Mouse (Mus musculus): ENCODE data around the gene H1foo.

The H1foo gene

DNA sequence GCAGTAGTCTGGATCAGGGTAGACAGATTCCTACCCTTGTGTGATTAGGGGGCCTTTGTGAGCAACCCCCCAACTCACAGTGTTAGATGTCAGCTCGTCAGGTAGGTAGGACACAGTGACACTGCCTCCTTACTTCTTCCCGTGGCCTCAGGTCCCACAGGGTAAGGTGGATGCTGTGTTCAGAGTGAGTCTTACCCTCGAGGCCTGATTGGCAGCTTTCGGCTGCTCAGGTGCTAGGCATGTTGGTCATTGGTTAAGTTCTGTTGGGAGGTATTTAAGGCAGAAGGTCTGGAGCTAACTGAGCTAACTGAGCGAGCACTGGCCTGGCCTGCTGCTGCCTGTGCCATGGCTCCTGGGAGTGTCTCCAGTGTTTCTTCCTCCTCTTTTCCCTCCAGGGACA is at the start of gene H1foo:
Gene H1foo (plus strand): TSS at position 301 of the 400 bp plus-strand sequence.
- in situ Hi-C loops (cut with MboI, MseI) = no loop called here

DNA sequence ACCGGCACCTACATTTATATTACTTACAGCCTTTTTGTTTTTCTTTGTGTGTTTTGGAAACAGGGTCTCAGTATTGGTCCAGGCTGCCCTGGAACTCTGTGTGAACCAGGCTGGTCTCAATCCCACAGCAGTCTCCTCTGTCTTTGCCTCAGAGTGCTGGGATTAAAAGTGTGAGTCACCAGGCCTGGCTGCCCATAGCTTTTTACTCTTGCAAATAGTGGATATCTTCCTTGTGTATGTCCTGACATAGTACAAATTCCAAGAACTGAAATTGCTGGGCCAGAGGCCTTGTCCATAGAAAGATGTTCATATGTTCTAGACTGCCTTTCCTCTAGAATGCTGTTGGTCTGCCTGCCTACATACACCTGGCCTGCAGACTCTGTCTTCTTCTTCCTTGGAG is 48.4 kb upstream of the H1foo start:
- in situ Hi-C loops (cut with MboI, MseI) = loop anchor here (10.0 to 25.0 kb wide), 4 partner anchors 238 to 1291 kb away; partner anchors contain the start of genes Gm5580 (in 1 of the 2) and Olfr214 (in 1 of the 2)

DNA sequence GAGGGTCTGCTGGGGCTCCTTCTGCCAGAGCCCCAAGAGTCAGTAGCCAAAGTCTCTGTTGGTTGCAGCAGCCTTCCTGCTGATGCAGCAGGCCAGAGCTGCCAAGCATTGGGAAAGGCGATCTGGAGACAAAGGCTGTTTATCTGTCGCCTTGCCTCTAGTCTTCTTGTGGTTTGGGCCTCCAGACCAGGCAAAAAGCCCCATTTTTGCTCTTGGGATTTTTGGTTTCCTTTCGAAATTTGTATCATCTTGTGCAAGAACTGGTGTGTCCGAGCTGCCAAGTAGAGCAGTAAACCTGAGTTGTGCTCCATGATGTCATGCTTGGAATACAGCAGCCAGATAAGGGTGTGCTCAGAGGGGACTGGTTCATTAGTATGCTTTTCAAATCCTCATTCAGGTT is 47.6 kb upstream of the H1foo start:
- in situ Hi-C loops (cut with MboI, MseI) = loop anchor here (10.0 to 25.0 kb wide), 4 partner anchors 238 to 1290 kb away; partner anchors contain the start of genes Gm5580 (in 1 of the 2) and Olfr214 (in 1 of the 2)

DNA sequence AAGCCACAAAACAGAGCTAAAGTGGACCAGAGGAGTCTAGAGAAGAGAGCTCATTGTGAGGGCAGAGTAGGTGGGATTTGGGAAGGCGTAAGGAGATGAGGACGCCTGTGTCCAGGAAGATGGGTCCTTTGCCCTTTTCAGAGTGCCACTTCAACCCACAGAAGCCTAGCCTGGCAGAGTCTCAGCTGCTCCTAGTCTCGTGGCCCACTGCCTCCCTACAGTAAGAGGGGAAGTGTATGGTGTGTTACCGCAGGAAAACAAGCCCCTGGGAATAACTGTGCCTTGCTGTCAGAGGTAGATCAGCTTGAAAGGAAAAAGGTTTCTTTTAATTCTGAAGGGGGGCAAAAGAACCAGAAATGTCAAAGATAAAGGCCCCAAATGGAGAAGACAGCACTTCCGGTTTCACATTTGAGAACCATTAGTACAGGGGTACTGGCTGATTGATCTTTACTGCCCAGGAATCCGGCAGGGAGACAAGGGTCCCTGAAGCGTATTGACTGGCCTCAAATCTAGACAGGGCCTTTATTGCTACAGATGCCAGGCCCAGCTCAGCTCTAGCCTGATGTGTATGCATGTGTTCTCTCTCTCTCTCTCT is 46.7 kb upstream of the H1foo start:
- in situ Hi-C loops (cut with MboI, MseI) = loop anchor here (10.0 to 25.0 kb wide), 4 partner anchors 237 to 1289 kb away; partner anchors contain the start of genes Gm5580 (in 1 of the 2) and Olfr214 (in 1 of the 2)

DNA sequence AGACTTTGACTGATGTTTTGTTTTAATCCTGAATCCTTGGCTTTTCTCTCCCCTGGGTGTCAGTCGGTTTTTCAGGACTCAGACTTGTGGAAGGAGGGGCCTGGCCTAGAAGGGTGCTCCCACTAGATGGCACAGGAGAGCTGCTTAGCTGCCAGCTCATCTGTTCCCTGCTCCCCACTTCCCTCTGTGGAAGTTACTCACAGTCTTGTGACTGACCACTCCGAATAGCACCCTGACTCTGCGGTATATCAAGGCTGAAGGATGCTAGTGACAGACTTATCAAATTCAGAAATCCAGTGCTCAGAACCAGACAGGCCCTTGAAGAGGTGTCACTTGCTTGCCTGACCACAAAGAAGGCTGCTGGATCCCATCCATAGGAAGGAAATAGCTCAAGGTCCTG is 43.7 kb upstream of the H1foo start:
- in situ Hi-C loops (cut with MboI, MseI) = no loop called here

DNA sequence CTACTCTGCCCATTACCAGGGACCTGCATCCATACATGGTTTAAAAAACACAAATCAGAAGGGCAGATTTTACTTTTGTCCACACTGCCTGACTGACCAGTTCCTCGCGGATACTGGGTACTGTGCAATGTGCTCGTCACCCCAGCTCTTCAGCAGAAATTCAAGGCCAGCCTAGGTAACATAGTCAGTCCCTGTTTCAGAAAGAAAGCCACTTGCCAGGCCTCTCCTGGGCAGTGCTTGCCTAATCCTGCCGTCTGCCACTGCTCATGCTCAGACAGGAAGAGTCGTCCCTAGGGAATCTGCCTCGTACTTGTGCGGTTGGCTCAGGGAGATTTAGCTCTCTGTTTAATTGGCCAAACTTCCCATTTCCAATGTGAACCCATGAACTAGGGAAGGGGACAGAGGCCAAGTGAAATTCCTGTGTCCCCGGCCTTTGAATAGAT is 43.2 kb upstream of the H1foo start:
- in situ Hi-C loops (cut with MboI, MseI) = no loop called here

DNA sequence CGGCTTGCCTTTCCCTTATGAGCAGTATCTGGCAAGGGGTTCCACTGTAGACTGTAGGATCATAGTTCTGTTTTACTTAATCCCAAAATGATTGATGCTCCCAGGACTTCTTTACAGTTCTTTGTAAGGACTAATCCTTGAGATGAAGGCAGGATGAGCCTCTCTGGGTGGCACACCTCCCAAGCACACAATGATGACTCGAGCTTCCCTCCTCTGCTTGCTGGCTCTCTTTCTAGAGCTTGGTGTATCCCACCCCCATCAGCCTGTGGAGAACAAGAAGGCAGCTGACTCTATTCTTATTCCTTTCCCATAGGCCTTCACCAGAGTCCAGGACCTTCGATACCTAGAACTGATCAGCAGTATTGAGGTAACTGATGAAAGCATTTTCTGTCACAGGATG is 42.2 kb upstream of the H1foo start:
- in situ Hi-C loops (cut with MboI, MseI) = no loop called here

DNA sequence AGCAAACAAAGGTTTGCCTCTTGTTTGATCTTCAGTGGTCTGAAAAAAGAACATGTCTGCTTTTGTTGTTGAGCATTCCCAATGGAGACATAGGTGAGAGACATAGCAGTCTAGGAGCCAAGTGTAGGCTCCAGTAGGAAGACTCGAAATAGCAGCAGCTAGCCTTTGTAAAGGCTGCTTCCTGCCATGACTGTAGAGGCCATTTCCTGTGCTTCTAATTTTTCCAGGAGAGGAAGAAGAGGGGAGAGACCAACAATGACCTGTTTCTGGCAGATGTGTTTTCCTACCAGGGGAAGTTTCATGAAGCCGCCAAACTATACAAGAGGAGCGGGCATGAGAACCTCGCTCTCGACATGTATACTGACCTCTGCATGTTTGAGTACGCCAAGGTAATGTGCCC is 39.2 kb upstream of the H1foo start:
- in situ Hi-C loops (cut with MboI, MseI) = loop anchor here in 1 of 2 experiments (5.0 kb wide), 1 partner anchor 62 kb away; no protein-coding TSS in a partner anchor

DNA sequence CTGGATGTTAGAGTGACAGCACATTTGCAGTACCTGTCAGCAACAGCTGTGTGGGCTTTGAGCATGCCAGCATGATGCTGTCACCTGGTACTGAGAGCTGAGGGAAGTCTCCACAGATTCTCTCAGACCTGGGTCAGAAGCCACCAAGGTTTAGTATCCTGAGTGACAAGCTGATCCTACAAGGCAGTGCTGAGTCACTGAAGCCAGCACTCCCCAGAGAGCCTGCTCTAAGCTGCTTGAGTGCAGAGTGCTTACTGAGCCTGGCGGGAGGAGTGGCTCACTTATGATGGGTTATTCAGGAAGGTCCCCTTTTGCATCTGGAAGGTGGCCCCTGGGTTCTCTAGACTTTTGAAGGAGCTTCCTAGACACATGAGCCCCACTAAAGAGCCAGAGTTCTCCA is 38.3 kb upstream of the H1foo start:
- in situ Hi-C loops (cut with MboI, MseI) = loop anchor here in 1 of 2 experiments (5.0 kb wide), 1 partner anchor 61 kb away; no protein-coding TSS in a partner anchor

DNA sequence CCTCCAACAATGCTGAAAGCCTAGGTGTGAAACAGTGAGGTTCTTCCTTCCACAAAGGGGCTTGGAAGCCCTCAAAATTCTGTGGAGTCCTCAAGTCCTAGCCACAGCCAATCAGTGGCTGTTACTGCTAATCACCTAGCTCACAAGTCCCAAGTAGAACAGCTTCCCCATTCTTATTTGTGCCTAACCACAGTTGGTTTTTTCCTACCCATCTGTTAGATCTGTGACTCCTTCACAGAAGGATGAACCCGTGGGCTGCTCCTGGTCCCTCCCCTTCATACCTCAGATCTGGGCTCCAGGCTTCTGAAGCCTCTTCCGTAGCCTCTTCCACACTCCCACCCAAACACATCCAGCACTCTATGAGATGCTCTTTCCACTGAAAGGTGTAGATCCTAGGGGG is 37.9 kb upstream of the H1foo start:
- in situ Hi-C loops (cut with MboI, MseI) = loop anchor here in 1 of 2 experiments (5.0 kb wide), 1 partner anchor 60 kb away; no protein-coding TSS in a partner anchor

DNA sequence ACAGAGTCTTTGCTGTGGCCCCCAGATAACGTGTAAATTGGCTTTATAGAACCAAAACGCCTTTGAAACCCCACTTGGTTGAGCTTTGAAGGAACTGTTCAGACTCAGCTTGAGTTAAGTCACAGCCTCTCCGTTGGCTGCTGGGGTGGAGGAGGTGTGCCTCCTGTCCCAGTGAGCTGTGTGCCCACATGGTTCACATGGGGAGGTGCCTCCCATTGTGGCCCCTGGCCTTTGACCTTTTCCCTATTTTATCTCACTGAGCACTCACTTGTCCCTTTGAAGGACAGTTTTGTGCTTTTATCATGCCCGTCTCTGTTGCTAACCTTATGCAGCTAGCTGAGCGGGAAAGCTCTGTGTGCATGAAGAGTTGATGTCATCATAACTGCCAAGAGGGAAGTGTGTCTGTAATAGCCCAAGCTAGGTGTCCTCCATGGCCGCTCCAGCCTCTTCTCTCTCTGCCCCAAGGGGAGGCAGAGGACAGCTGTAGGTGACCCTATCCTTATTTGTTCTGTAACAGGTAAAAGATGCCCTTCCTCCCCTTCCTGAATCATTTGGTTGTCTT is 36.2 kb upstream of the H1foo start:
- in situ Hi-C loops (cut with MboI, MseI) = loop anchor here in 1 of 2 experiments (5.0 kb wide), 1 partner anchor 59 kb away; no protein-coding TSS in a partner anchor

DNA sequence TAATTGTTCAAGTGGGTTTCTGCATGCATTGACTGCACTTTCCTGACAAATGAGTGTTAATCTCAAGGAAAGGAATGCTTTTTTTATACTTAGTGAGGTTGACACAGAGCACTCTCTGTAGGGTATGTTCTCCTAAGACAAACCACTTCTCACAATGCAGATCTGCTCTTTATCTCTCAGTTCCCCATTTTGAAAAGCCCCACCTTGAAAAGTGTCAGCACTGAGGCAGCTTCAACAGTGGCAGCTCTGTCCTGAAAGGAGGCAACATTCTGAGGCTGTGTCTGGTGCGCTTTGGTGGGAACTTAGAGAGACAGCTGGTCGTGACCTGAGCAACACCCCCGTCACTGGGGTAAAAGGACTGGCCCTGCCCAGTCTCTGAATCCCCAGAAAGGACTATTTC is 35.7 kb upstream of the H1foo start:
- in situ Hi-C loops (cut with MboI, MseI) = loop anchor here in 1 of 2 experiments (5.0 kb wide), 1 partner anchor 58 kb away; no protein-coding TSS in a partner anchor

DNA sequence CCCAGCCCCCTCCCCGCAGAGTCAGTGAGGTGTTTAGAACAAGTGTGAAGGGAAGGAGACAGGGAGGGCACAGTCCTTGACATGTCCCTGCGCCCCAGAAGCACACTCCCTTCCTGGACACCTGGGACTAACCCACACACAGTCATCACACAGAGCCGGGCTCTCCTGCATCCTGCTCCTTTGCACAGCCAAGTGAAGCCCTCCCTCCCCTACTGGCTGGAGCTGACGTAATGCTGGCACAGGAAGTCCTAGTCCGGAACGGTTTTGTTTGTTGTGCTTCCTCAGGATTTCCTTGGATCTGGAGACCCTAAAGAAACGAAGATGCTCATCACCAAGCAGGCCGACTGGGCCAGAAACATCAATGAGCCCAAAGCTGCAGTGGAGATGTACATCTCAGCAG is 34.8 kb upstream of the H1foo start:
- in situ Hi-C loops (cut with MboI, MseI) = loop anchor here in 1 of 2 experiments (5.0 kb wide), 1 partner anchor 57 kb away; no protein-coding TSS in a partner anchor

DNA sequence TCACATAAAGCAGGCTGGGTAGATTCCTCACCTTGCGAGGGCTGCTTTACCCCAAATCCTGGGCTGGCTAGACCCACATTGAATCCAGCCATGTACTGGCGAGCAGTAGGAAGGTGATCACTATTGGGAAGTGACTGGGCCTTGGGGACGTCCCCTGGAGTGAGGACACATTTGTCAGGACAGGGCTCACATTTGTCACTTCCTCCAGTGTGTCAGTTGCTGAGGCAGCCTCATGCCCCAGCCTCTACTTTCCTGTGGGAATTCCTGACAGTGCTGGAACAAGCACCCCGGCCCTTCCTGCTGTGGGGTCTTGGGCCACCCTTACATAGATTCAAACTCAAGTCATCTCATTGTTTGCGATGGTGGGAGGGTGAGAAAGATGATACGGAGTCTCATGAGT is 33.0 kb upstream of the H1foo start:
- in situ Hi-C loops (cut with MboI, MseI) = no loop called here

DNA sequence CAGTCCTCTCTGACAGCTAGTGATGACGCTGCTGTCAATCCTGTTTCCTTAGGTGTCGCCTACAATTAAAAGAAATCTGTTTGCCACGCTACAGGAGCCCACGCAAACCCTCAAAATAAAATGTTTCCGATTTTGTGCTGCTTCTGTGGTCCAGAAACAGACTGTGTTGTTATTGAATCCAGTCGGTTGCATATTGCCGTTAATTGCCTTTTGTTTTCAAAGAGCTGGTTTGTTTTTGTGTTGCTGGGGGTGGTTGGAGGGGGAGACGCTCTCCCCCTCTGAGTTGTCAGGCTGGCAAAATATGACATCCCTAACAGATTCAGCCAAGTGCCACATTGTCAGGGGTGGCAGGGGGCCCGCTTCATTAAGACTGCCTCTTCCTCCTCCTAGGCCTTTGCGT is 31.3 kb upstream of the H1foo start:
- in situ Hi-C loops (cut with MboI, MseI) = no loop called here

DNA sequence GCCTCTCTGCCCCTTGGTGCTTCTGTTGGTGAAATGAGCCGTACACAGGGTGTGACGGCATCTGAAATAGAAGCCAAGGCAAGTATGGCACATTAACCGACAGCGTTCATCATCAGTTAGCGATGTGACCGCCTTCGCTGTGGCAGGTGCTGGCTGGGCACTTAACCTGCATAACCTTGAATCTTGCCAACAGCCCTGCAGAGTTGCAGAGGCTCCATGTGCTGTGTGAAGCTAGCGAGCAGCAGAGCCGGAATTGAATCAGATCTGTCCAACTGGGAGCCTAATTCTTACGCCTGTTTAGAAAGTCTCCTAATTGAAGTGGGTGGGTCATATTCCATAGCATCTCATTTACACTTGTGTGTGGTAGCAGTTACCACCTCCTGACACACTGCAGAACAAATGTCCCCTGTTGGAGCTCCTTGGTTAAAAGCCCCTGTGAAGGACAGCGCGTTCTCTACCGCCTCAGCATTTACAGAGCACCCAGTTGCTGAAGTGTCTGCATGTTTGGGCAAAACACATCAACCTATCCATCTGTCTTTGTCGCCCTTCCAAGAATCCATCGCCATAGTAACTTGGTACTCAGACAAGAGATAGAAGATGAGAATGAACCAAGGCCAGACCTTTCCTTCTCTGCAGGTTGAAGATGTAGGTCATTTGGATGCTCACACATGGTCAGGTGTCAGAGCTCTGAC is 30.1 kb upstream of the H1foo start:
- in situ Hi-C loops (cut with MboI, MseI) = no loop called here

DNA sequence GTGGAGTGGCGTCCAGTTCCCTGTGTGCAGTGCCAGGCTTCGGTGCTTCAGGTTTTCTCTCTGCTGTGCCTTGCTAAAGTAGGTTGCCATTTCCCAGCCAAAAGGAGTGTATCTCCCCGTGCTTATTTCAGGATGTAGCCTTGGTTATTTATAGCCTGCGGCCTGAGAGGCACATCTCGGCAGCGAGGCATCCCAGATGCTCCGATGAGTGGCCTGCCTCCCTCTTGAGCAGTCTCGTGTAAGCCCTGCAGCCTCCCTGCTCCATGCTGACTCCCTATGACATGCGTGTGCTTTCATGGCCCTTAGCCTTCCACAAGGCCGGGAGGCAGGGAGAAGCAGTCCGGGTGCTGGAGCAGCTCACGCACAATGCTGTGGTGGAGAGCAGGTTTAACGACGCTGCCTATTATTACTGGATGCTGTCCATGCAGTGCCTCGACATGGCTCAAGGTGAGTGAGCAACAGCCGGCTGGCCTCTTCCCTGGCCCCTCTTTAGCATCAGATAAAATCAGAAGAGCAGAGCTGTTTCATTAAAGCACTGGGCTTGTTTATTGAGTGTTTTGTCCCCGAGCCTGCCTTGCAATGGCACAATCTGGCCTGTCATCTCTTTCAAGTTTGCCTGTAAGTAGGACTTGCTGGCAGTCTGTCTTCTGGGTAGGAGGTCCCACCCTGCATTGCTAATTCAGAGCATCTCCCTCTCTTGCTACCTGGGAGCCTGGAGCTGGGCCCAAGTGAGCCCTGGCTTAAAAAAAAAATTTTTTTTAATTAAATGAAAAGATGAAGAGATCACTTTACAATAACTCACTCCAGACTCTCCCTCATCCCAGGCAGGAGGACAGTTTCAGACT is 28.9 kb upstream of the H1foo start:
- in situ Hi-C loops (cut with MboI, MseI) = no loop called here

DNA sequence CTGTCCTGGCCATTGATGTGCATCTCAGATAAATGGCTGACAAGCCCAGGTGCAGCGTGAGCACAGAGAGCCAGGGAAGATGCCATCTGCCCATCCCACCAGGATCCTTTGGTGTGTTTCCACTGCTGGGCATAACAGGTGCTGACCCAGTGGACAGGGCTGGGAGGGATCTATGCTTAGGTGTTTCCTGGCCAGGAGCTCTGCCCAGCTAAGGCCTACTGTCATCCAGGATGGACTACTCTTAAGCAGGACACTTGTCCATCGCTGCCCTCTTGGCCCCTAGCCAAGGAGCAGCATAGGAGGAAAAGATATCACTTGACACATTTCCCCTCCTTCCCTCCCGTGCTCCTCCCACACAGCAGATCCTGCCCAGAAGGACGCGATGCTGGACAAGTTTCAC is 28.1 kb upstream of the H1foo start:
- in situ Hi-C loops (cut with MboI, MseI) = no loop called here

DNA sequence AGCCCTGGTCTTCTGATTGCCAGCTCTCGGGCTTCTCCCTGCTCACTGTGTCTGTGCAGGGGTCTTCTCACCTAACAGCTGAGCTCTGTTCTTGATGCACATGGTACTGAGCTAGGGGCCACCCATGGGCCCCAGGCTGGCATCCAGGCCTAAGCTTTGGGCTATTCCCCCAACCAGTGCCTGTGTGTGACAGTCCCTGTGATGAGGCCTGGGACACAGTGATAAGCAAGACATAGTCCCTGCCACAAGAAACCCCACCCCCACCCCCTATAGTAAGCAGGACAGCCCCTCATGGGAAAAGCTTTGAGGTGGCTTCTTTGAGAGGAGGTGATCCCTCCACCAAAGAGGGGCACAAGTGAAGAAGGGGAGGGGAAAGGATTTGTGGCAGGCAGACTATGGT is 26.1 kb upstream of the H1foo start:
- in situ Hi-C loops (cut with MboI, MseI) = no loop called here

DNA sequence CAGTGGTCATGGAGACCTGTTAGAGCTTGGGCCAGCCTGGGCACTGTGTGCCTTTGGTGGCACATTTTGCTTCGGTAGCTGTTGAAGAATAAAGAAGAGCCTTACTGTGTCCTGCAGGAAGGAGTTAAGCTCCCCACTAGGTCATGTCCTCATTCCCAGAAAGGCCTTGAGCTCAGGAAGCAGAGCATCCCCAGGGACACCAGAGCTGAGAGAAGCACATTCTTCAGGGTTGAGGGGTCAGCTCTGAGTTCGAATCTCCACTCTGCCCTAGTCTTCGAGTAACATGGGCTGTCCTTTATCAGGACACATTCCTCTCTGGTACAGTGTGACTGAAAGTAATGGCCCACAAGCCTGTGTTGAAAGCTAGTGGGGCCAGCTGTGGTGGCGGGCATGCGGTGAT is 24.9 kb upstream of the H1foo start:
- in situ Hi-C loops (cut with MboI, MseI) = loop anchor here in 1 of 2 experiments (10.0 kb wide), 1 partner anchor 365 kb away; no protein-coding TSS in a partner anchor

DNA sequence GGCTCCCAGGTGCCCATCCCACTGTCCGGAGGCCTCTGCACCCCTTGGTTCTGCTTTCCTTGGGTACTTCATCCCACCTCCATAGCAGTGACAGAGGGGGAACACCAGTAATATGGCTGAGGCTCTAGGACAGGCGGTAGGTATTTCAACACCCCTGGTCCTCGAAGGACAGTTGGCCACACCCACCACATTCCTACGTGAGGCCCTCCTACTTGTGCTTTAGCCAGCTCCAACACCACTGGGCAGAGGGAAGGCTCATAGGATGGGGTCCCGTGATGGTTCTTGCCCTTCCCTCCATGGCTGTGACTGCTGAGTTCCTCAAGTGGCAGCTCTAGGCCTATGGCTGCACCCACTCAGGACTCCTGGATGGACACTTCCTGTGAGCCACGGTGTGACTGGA is 19.9 kb upstream of the H1foo start:
- in situ Hi-C loops (cut with MboI, MseI) = loop anchor here in 1 of 2 experiments (10.0 kb wide), 1 partner anchor 370 kb away; no protein-coding TSS in a partner anchor

Measured in T-helper 17 cell (primary cell).